Comparison of ENCODE assay signal across 27 mouse cellular contexts in the genomic region with DNA sequence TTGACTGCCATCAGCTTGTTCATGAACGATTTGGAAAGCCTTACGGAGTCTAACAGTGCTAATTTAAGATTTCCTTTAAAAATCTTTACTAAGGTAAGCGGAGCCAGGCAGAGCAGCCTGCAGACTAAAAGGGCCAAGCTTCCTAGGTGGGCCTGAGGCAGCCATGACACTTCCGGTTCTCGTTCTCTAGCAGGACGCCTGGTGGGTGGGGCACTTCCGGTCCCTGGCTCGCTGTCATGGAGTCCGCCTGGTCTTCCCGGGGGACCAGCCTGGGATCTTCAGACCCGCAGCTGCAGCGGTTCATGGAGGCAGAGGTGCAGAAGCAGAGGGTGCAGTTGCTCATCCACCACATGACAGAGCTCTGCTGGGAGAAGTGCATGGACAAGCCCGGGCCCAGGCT. TPM values are rescaled to one million over a fixed set of nuclear protein-coding genes. Genes with fewer than 3 reads are reported as not detected.
"Had no signal": no experiment of that assay in that cellular context is flagged by ENCODE, and none has a peak within 500 bp of the region (broad histone marks: within the 10 kb centered on the region; RNA-seq: fewer than 3 reads in every experiment).

A gene (plus strand): TSS at position 224 of the 400 bp plus-strand sequence.

- DNase-seq: kidney, adult 8-10 months; kidney, postnatal 14 days; layer of hippocampus, adult 9-11 months; liver; lung, adult 18-20 months; lung, postnatal 10 days; lung, postnatal 36 days; midbrain, embryonic 14.5 days; right cerebral cortex, postnatal 4 days; thymus, postnatal 25 days had no signal

- H3K36me3 ChIP-seq: kidney, embryonic 15.5 days; limb, embryonic 10.5 days; limb, embryonic 13.5 days; liver, embryonic 12.5 days; liver, embryonic 15.5 days; lung, embryonic 15.5 days had no signal

- H3K9ac ChIP-seq: kidney, embryonic 15.5 days; limb, embryonic 13.5 days; liver, embryonic 12.5 days; liver, embryonic 15.5 days; lung, embryonic 15.5 days had no signal

- H3K4me3 ChIP-seq: kidney, embryonic 15.5 days; layer of hippocampus, adult 2 months; limb, embryonic 10.5 days; limb, embryonic 13.5 days; liver, embryonic 12.5 days; liver, embryonic 15.5 days; lung, embryonic 15.5 days had no signal

- H3K4me1 ChIP-seq: limb, embryonic 10.5 days; limb, embryonic 13.5 days; liver, embryonic 15.5 days; lung, embryonic 15.5 days had no signal

- ATAC-seq: liver, embryonic 12.5 days had no signal

- H3K27ac ChIP-seq: kidney, embryonic 15.5 days; layer of hippocampus, adult 2 months; limb, embryonic 10.5 days; limb, embryonic 13.5 days; liver, embryonic 12.5 days; liver, embryonic 15.5 days; lung, embryonic 15.5 days had no signal

- H3K27me3 ChIP-seq: kidney, embryonic 15.5 days; limb, embryonic 13.5 days; liver, embryonic 12.5 days; liver, embryonic 15.5 days; lung, embryonic 15.5 days had no signal

- H3K9me3 ChIP-seq: kidney, embryonic 15.5 days; limb, embryonic 10.5 days; limb, embryonic 13.5 days; liver, embryonic 15.5 days; lung, embryonic 15.5 days had no signal

RNA-seq across cellular contexts. Expression of the gene that starts here (rescaled TPM):
- total RNA-seq: layer of hippocampus, adult 2 months; left cerebral cortex, adult 18-20 months; left cerebral cortex, postnatal 25 days; megakaryocyte progenitor cell, adult 5-6 weeks; megakaryocyte-erythroid progenitor cell, adult 5-6 weeks had no signal
- polyA plus RNA-seq: kidney, embryonic 15.5 days; large intestine, adult 2 months; limb, embryonic 10.5 days; limb, embryonic 13.5 days; liver, embryonic 12.5 days; liver, embryonic 15.5 days; lung, embryonic 15.5 days; midbrain, embryonic 11.5 days; midbrain, embryonic 14.5 days; midbrain, postnatal 0 days; neural tube, embryonic 11.5 days; neural tube, embryonic 14.5 days; stomach, embryonic 14.5 days had no signal
